Mouse (Mus musculus) erythroblast, embryonic 14.5 days (primary cell): ENCODE data around the gene Rbfox3.

Experiments used
- GATA1 ChIP-seq: IDR thresholded peaks from 2 replicates; pipeline ENCODE4 v1.6.1; 2012; ENCODE audit warnings: low read length, inconsistent platforms, mixed read lengths
- TAL1 ChIP-seq: IDR thresholded peaks from 3 replicates; pipeline ENCODE4 v1.6.1; 2012; ENCODE audit warnings: low read length, inconsistent platforms, mixed read lengths

GRCm38 (mm10) chr11:118813942-118814341 lies 97.5 kb downstream of the Rbfox3 start:
- TF ChIP-seq GATA1 (no peak), TAL1 (no peak)
